Mouse (Mus musculus) adrenal gland, adult 8-10 months (tissue): Measurements from ENCODE around the gene Tmem198b. TPM values are rescaled to one million over a fixed set of nuclear protein-coding genes. Genes with fewer than 3 reads are reported as not detected.

ENCODE experiments used
- DNase-seq: peaks from one replicate; pipeline ENCODE4 v3.0.0; 2022
- total RNA-seq, 4 experiments: library from RNA; stranded (reverse); gene quantifications; 2 replicates each; pipeline ENCODE4 v1.2.4; 2022

Gene Tmem198b
- total RNA-seq, 4 experiments from 2014 or later, result 7.8 to 17.3 (median 12.6) TPM

DNA sequence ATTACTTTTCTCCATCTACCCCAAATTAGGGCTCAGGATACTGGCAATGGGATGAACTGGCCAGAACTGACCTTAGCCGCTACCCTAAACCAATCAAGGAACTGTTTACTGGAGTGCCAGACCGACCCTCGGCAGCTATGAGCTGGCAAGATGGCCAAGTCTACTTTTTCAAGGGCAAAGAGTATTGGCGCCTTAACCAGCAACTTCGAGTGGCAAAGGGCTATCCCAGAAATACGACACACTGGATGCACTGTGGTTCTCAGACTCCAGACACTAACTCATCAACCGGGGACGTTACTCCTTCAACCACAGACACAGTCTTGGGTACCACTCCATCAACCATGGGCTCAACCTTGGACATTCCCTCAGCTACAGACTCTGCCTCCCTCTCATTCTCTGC is 5.5 kb downstream of the Tmem198b start:
- DNase-seq, result no peak

DNA sequence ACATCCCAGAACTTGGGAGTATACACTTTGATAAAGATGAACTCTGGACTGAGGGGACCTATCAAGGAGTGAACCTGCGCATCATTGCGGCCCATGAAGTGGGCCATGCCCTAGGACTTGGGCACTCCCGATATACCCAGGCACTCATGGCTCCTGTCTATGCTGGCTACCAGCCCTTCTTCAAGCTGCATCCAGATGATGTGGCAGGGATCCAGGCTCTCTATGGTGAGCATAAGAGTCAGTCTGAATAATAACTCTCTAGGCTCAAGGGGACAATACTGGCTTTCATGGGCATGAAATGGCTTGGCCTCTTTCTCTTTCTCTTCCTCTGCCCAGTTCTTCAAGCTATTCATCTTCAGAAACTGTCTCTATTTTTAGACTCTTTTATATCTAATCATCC is 8.6 kb downstream of the Tmem198b start:
- DNase-seq, result no peak

DNA sequence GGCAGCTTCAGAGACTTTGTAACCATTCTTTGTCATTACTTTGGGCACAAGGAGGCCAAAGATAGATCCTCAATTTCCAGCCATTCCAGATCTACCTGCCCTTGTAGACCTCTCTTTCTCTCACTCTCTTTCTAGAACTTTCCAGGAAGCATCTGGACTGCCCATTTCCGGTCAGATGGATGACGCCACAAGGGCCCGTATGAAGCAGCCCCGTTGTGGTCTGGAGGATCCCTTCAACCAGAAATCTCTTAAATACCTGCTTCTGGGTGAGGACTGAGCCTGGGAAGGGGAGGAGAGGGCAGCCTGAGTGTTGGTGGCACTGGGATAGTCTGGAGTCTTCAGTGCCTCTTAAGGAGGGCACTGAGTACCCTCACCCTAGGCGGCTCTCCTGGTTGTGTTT is 9.8 kb downstream of the Tmem198b start:
- no peak for DNase-seq

- no peak for DNase-seq
Observed at GRCm38 (mm10) chr10:128793258-128793657, 10.9 kb downstream of the Tmem198b start.

- no peak for DNase-seq
Observed at GRCm38 (mm10) chr10:128792041-128792440, 12.1 kb downstream of the Tmem198b start.

DNA sequence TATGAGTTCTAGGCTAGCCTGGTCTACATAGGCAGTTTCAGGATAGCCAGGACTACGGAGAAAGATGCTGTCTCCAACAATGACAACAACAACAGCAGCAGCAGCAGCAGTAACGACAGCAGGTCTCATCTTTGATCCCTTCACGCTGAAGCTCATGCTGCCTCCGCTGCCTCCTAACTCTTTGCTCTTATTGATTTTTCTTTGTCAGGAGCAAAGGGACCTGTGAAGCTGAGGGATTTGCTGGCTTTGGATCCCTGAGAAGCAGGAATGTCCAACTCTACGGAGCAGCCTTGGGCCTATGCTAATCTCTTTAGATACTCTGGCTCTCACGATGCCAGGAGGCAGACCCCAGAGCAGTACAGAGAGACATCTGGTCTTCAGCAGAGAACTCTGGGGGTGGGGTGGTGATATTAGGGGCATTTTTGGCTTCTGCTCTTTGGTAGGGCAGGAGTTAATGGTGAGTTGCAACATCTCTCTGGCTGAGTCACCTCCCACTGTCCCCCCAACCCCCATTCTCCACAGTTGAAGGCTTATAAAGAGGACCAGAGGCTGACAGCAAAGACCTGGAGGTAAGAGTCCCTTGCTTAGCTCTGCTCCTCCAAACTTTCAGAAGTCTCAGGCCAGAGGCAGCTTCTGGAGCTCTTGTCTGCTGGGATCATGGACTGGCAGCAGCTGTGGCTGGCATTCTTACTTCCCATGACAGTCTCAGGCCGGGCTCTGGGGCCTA is 13.6 kb downstream of the Tmem198b start, which contains the start of gene Mmp19:
Mmp19 (plus strand) TSS at position 513 of the 727 bp plus-strand sequence.
- peak; percentile 37 for DNase-seq

DNA sequence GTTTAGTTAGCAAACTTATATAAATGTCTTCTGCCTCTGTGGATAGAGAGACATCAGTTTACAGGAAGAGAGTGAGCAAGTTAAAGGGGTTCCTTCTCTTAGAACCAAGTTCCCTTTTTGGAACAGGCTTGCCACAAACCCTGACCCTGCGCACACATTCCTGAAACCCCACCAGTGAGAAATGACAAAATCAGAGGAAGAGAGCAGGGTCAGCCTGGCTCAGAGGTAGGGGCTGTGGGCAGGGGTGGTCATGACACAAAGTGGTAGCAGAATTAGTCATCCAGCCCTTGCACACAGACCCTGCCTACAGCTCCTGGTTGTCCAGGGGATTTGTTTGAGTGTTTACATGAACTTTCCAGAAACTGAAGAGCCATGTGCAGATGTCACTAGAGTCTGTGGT is 24.0 kb downstream of the Tmem198b start:
- DNase-seq, result no peak

DNA sequence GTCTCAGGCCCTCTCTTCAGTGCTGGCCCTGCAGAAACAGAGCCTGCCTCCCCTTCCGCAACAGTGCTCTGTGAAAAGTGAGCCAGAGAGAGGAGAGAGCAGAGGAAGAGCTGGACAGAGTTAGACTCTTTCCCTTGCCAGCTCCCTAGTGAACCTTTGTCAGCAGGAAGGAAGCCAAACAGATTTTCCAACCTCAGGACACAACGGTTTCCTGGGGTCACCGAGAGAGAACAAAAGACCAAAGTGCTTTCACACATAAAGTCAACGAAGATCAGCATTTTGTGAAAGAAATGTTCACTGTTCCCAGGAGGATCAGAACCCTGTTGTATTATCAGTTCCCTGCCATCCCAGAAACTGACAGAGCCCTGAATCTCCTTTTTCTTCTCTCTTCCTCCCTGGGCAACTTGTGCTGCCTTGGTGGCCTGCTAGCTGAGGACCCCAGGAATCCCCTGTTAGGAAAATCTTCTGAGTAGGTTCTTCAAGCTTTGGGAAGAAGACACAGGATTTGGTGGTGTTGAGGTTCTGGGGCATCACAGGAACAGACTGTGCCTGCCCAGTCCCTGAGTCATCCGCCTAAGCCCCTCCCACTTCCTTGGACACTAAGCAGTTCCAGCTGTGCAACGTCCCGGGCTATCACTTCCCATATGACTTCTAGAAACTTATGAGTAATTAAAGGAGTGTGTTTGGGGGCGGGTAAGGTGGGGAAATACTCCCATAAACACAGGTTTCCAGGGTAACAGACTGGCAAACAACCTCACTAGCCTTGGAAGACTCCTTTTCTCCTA is 25.0 kb downstream of the Tmem198b start:
- DNase-seq, result peak; percentile 71

GRCm38 (mm10) chr10:128778441-128778840 is 25.7 kb downstream of the Tmem198b start:
- DNase-seq, result no peak

DNA sequence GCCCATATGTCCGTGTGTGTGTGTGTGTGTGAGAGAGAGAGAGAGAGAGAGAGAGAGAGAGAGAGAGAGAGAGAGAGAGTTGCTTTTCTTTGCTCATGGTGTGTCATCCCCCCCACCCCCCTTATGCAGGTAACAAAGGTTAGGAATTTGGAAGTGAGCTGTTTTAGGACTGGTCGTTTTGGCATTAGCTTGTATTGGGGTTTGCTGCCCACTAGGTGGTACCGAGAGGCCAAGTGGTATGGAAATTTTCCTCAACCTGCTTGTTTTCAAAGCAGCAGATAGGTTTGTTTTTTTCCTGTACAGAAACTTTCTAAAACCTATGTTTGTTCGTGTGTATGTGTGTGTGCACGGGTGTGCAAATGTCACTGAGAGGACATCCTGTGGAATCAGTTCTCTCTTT is 30.5 kb downstream of the Tmem198b start:
- no peak for DNase-seq

DNA sequence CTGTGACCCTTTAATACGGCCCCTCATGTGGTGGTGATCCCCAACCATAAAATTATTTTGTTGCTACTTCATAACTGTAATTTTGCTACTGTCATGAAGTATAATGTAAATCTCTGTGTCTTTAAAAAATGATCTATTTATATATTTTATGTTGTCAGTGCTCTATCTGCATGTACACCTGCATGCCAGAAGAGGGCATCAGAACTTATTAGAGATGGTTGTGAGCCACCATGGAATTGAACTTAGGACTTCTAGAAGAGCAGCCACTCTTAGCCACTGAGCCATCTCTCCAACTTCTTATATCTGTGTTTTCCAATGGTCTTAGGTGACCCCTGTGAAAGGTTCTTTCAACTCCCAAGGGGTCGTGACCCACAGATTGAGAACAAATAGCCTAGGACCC is 31.3 kb downstream of the Tmem198b start:
- no peak for DNase-seq

Other genes starting within 250 kb of the Tmem198b start
- gene Pa2g4, start 238.4 kb downstream of the Tmem198b start, total RNA-seq, result 10 to 100 TPM; 67.4 to 77.6 (median 70.5) TPM
- gene Erbb3, start 214.7 kb downstream of the Tmem198b start, total RNA-seq, result 1 to 10 TPM; 2.5 to 5.8 (median 4.6) TPM
- 100 to 1,000 TPM; 401 to 777 (median 537) TPM for gene Rps26, start 177.6 kb downstream of the Tmem198b start, total RNA-seq
- gene Ikzf4, start 158.4 kb downstream of the Tmem198b start, total RNA-seq, result 10 to 100 TPM in 1 of 4 experiments, 1 to 10 TPM in 3; 1.6 to 10.8 (median 3.7) TPM
- 10 to 100 TPM; 28.7 to 35.1 (median 31.4) TPM for gene Suox, start 130.3 kb downstream of the Tmem198b start, total RNA-seq
- 100 to 1,000 TPM; 126 to 149 (median 145) TPM for gene Rab5b, start 108.1 kb downstream of the Tmem198b start, total RNA-seq
- 1 to 10 TPM; 1.1 to 1.7 (median 1.3) TPM for gene Pmel, start 100.2 kb downstream of the Tmem198b start, total RNA-seq
- gene Cdk2, start 99.3 kb downstream of the Tmem198b start, total RNA-seq, result 10 to 100 TPM; 13.4 to 26.6 (median 19.3) TPM
- gene Dgka, start 59.5 kb downstream of the Tmem198b start, total RNA-seq, result 10 to 100 TPM; 16.5 to 41.1 (median 28.6) TPM
- gene Pym1, start 56.5 kb downstream of the Tmem198b start, total RNA-seq, result 10 to 100 TPM; 24.1 to 31.9 (median 27.0) TPM
- 10 to 100 TPM; 41.4 to 69.7 (median 60.1) TPM for gene Mmp19, start 13.5 kb downstream of the Tmem198b start, total RNA-seq
- 10 to 100 TPM; 77.2 to 82.1 (median 78.5) TPM for gene Dnajc14, start 308 bp downstream of the Tmem198b start, total RNA-seq
- gene Sarnp, start 13.0 kb upstream of the Tmem198b start, total RNA-seq, result 10 to 100 TPM; 43.4 to 56.2 (median 49.5) TPM
- gene Ormdl2, start 17.3 kb upstream of the Tmem198b start, total RNA-seq, result 10 to 100 TPM; 39.5 to 51.9 (median 42.5) TPM
- 1 to 10 TPM; 2.0 to 2.9 (median 2.3) TPM for gene Gdf11, start 87.3 kb upstream of the Tmem198b start, total RNA-seq
- gene Cd63, start 96.6 kb upstream of the Tmem198b start, total RNA-seq, result 100 to 1,000 TPM; 313 to 472 (median 396) TPM
- 10 to 100 TPM in 3 of 4 experiments, 1 to 10 TPM in 1; 9.5 to 23.2 (median 15.7) TPM for gene Rdh5, start 118.5 kb upstream of the Tmem198b start, total RNA-seq
- gene Bloc1s1, start 119.7 kb upstream of the Tmem198b start, total RNA-seq, result 100 to 1,000 TPM; 137 to 192 (median 168) TPM
- gene Itga7, start 129.4 kb upstream of the Tmem198b start, total RNA-seq, result 10 to 100 TPM in 2 of 4 experiments, 1 to 10 TPM in 2; 9.6 to 27.4 (median 11.8) TPM
- under 1 TPM in 2 of 4 experiments, not detected in 2; 0.32 to 0.46 TPM for gene Mettl7b, start 156.6 kb upstream of the Tmem198b start, total RNA-seq
- not detected for gene Olfr9, start 185.1 kb upstream of the Tmem198b start, total RNA-seq
- not detected for gene Olfr763, start 206.4 kb upstream of the Tmem198b start, total RNA-seq
- not detected for gene Olfr764-ps1, start 235.5 kb upstream of the Tmem198b start, total RNA-seq
- not detected for gene Olfr765, start 245.6 kb upstream of the Tmem198b start, total RNA-seq